Mouse (Mus musculus): ENCODE results near the gene Tbx1.

DNA sequence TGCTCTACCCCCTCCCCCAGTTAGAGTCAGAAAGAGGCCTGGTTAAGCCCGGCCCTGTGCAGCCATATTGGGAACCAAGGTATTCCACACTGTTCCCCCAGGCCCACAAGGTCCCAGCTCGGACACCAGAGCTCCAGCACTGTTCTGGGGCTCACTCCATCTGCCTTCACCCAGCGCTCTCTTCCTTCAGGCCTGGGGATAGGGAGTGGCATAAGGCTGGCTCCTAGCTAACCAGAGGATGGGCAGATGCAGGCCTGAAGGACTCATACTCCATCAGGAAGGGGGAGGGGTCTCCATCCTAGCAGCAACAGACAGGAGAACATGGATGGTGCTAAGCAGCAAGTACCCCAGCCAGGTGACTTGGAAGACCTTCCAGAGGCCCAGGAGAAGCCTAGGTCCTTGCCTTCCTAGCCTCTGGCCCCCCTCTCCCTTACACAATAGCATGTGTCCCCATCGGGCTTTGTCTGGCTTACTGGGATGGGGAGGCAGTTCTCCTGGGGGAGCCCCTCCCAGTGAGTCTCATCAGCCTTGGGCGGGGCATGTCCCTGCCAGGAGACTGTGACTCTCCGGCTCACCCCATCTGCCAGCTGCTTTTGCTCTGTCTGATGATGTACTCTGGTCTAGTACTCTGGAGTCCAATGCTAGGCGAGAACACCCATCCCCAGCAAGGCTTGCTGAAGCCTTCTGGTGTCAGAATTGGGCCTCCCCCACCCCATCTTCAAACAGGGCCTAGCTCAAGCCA lies 37.9 kb upstream of the Tbx1 start:
- TF ChIP-seq CTCF (IDR thresholded peaks at IDR 0.05; ENCODE audit: control insufficient read depth, insufficient read depth, insufficient replicate concordance, low read depth, low read length) = no peak
- no peak for TF ChIP-seq POLR2A (IDR thresholded peaks at IDR 0.05; ENCODE audit: control insufficient read depth, low read depth, low read length)

All from testis, adult 2 months (tissue).